Mouse (Mus musculus) T-cell, adult 2 months (primary cell): ENCODE results near the gene Hcfc2.

ENCODE experiments used
- DNase-seq: peaks from one replicate; pipeline ENCODE4 v3.0.0; 2022; ENCODE audit warnings: low spot score

Gene Hcfc2

GRCm38 (mm10) chr10:82695956-82696355 is at the start of gene Hcfc2:
Hcfc2 (plus strand) TSS chr10:82696160.
- DNase-seq, result no peak

- DNase-seq, result no peak
These were observed 48.7 kb upstream of the Hcfc2 start for GRCm38 (mm10) chr10:82647205-82647811.

GRCm38 (mm10) chr10:82651221-82651620 is 44.7 kb upstream of the Hcfc2 start:
- DNase-seq, result no peak

GRCm38 (mm10) chr10:82652625-82653024 is 43.3 kb upstream of the Hcfc2 start:
- DNase-seq, result no peak

- no peak for DNase-seq
These were observed 41.4 kb upstream of the Hcfc2 start for GRCm38 (mm10) chr10:82654581-82654980.

- peak; percentile 3 for DNase-seq
These were observed 34.1 kb upstream of the Hcfc2 start for GRCm38 (mm10) chr10:82661820-82662219.

GRCm38 (mm10) chr10:82662267-82662990 is 33.5 kb upstream of the Hcfc2 start:
- DNase-seq, result peak; percentile 46

GRCm38 (mm10) chr10:82663289-82663688 is 32.7 kb upstream of the Hcfc2 start:
- no peak for DNase-seq

- DNase-seq, result no peak
These were observed 30.0 kb upstream of the Hcfc2 start for GRCm38 (mm10) chr10:82665951-82666350.

GRCm38 (mm10) chr10:82666436-82667234 is 29.3 kb upstream of the Hcfc2 start:
- DNase-seq, result peak; percentile 78

GRCm38 (mm10) chr10:82670205-82670604 is 25.8 kb upstream of the Hcfc2 start:
- no peak for DNase-seq

- no peak for DNase-seq
These were observed 19.0 kb upstream of the Hcfc2 start for GRCm38 (mm10) chr10:82676949-82677348.

- no peak for DNase-seq
These were observed 15.2 kb upstream of the Hcfc2 start for GRCm38 (mm10) chr10:82680769-82681168.

GRCm38 (mm10) chr10:82681639-82682038 is 14.3 kb upstream of the Hcfc2 start:
- no peak for DNase-seq

GRCm38 (mm10) chr10:82685440-82685839 is 10.5 kb upstream of the Hcfc2 start:
- no peak for DNase-seq

- no peak for DNase-seq
These were observed 6.2 kb upstream of the Hcfc2 start for GRCm38 (mm10) chr10:82689681-82690211.

GRCm38 (mm10) chr10:82690494-82690893 is 5.5 kb upstream of the Hcfc2 start, which contains the start of gene Glt8d2:
Glt8d2 (minus strand) TSS chr10:82690650.
- no peak for DNase-seq

- no peak for DNase-seq
These were observed 606 bp downstream of the Hcfc2 start for GRCm38 (mm10) chr10:82696453-82697079.

GRCm38 (mm10) chr10:82697305-82697898 is 1.4 kb downstream of the Hcfc2 start:
- peak; percentile 42 for DNase-seq

GRCm38 (mm10) chr10:82698712-82699261 is 2.8 kb downstream of the Hcfc2 start:
- DNase-seq, result peak; percentile 89

GRCm38 (mm10) chr10:82699296-82699941 is 3.5 kb downstream of the Hcfc2 start:
- DNase-seq, result peak; percentile 37
